Mouse (Mus musculus) cerebellum, adult 2 months (tissue): ENCODE results near the gene Pbx3. TPM values are rescaled to one million over a fixed set of nuclear protein-coding genes. Genes with fewer than 3 reads are reported as not detected.

Experiments
- DNase-seq, 2 experiments: peaks; one replicate each; pipeline ENCODE4 v3.0.0; 2021
- H3K27ac ChIP-seq: fragments of 200-500 bp; 2 replicates; pipeline ENCODE4 v1.5.1; 2012; ENCODE audit warnings: low read length, control low read depth, inconsistent platforms; ENCODE audit not compliant: insufficient read depth
- H3K27me3 ChIP-seq: fragments of 200-500 bp; 2 replicates; pipeline ENCODE4 v1.6.1; 2012; ENCODE audit warnings: inconsistent platforms, mild to moderate bottlenecking, low read length, moderate library complexity; ENCODE audit not compliant: control insufficient read depth, insufficient read depth
- H3K4me1 ChIP-seq: fragments of 200-500 bp; 2 replicates; pipeline ENCODE4 v1.6.1; 2011; ENCODE audit warnings: low read length; ENCODE audit not compliant: control insufficient read depth, insufficient read depth
- H3K4me3 ChIP-seq: fragments of 200-500 bp; replicated peaks from 2 replicates; pipeline ENCODE3; 2011; ENCODE audit warnings: mild to moderate bottlenecking, low read depth, low read length, control low read depth; ENCODE audit not compliant: insufficient read depth
- CTCF ChIP-seq: fragments of 200-500 bp; IDR thresholded peaks from 2 replicates; pipeline ENCODE4 v1.5.1; 2011; ENCODE audit warnings: low read depth, mild to moderate bottlenecking, control low read depth, low read length, moderate library complexity, borderline replicate concordance; ENCODE audit not compliant: insufficient read depth
- POLR2A ChIP-seq: fragments of 200-500 bp; IDR thresholded peaks from 2 replicates; pipeline ENCODE4 v1.6.1; 2011; ENCODE audit warnings: low read length, control low read depth, borderline replicate concordance; ENCODE audit not compliant: insufficient read depth
- WGBS: fragments of 180-500 bp; shearing (Covaris S2); methylation state at CpG from one replicate; pipeline ENCODE4 v1.1.7; 2018; 5-methylcytosine and 5-hydroxymethylcytosine counted together
- polyA plus RNA-seq: library from polyadenylated mRNA; depleted of rRNA; stranded (reverse); fragments of >200 nt; gene quantifications from 2 replicates; pipeline ENCODE4 v1.2.3, GENCODE M21; 2012

Gene Pbx3
- polyA plus RNA-seq, 1 experiment: 32.0 TPM

DNA sequence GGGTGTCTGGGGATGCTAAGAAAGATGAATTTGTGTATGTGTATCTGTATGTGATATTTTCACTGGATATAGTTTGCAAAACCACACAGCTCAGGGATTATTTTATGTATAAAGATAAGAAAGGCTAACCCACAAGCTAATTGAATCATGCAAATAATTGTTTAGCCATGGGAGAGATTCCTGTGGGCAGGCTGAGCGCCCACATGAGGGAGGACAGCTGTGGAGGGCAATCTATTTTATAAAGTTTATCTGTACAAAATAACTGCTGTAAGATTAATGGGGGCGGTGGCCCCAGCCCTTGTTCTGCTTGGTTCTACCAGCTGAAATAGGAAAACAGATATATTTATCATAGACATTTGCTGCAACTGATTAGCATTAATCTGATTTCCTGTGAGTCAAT lies 202.5 kb downstream of the Pbx3 start:
- no peak overlapping the region for H3K27ac ChIP-seq
- H3K4me1 ChIP-seq: no peaks in the 10 kb centered on the region
- no peak for TF ChIP-seq CTCF
- DNase-seq: no peak
- 96% methylated on average over 2 of the region's 2 CpGs for WGBS
- H3K27me3 ChIP-seq: no peaks in the 10 kb centered on the region
- no peak overlapping the region for H3K4me3 ChIP-seq

DNA sequence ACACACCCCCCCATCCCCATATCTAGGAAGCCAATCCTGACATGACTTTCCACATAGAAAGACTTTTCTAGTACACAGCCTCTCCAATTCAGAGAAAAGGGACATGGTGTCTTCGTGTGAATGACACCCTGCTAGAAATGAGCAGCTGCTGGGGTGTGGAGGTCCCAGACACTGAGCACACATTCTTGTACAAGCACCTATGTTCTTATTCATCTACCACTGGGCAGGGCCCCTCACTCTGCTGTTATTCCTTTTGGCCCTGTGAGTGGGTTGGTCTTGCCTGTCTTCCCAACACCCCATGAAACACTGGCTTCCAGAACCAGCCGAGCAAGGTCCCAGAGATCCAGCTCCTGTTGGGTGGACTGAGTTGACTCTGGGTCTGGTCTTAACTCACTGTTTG lies 203.3 kb downstream of the Pbx3 start:
- H3K27me3 ChIP-seq: no peaks in the 10 kb centered on the region
- no peaks in the 10 kb centered on the region for H3K4me1 ChIP-seq
- H3K27ac ChIP-seq: no peak overlapping the region
- TF ChIP-seq POLR2A: no peak
- no peak for TF ChIP-seq CTCF
- 98% methylated on average over 2 of the region's 2 CpGs for WGBS
- no peak for DNase-seq
- H3K4me3 ChIP-seq: no peak overlapping the region

DNA sequence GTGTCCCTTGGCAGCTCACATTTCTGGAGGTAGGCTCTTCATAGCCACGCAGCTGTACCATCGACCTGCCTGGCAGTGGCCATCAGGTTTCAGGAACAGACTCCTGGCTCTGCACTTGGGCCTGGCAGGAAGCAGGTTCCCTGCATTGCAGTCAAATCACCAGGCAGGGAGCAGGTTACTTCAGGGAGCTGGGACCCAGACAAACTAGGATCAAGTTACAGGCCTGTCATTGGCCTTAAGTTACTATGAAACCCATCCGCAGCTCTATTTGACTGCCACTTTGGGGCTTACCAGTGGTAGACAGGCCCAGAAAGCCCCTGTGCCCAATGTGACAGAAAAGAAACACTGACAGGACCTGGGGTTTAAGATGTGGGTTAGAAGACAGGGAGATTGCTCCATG lies 204.8 kb downstream of the Pbx3 start:
- Histone ChIP-seq H3K4me1 (no peaks in the 10 kb centered on the region), H3K4me3 (no peak overlapping the region), H3K27ac (no peak overlapping the region), H3K27me3 (no peaks in the 10 kb centered on the region)
- no peak for TF ChIP-seq CTCF
- no peak for TF ChIP-seq POLR2A
- DNase-seq: no peak
- 54% methylated on average over 3 of the region's 3 CpGs for WGBS

DNA sequence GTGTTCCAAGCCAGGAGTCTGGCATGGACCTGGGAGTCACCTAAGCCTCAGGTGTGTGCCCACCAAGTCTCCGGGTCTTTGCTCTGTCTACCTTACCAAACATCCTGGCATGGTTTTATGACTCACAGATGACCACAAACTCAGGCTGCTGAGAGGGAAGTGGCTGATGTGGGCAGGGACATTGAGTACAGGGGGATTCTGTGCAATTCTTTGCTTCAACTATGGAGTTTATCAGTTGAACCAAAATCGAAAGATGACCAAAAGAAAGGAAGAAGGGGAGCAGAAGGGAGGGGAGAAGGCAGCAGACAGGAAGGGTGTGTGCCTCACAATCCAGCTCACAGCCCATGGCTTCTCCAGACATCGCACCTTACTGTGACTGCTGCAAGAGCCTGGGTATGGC lies 210.5 kb downstream of the Pbx3 start:
- 79% methylated on average over 3 of the region's 3 CpGs for whole genome bisulfite sequencing
- TF ChIP-seq CTCF: no peak
- TF ChIP-seq POLR2A: no peak
- no peak for DNase-seq

DNA sequence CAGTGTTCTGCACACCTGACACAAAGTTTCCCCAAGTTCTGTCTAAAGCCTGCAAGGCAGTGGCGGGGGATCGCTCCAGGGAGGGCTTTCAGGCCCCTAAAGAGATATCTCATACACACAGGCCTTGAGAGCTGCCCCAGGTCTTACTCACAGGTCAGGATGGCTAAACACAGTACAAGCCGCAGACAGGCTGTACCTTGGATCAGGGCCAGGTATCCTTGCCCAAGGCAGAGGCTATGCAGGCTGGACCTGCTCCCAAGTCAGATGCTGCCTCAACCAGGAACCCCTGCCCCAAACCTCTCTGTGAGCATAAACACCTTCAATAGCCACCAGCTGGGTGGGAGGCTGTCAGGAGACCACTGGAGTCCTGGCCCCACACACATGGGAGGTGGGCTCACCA lies 215.2 kb downstream of the Pbx3 start:
- H3K27me3 ChIP-seq: no peaks in the 10 kb centered on the region
- TF ChIP-seq POLR2A: no peak
- no peak for TF ChIP-seq CTCF
- no peak overlapping the region for H3K4me3 ChIP-seq
- WGBS: 75% methylated on average over 3 of the region's 3 CpGs
- no peaks in the 10 kb centered on the region for H3K4me1 ChIP-seq
- H3K27ac ChIP-seq: no peak overlapping the region
- DNase-seq: no peak

More for the DNA sequence above, 210.5 kb downstream of the Pbx3 start:
- Histone ChIP-seq H3K27me3 (no peaks in the 10 kb centered on the region), H3K27ac (no peak overlapping the region), H3K4me1 (no peaks in the 10 kb centered on the region), H3K4me3 (no peak overlapping the region)

DNA sequence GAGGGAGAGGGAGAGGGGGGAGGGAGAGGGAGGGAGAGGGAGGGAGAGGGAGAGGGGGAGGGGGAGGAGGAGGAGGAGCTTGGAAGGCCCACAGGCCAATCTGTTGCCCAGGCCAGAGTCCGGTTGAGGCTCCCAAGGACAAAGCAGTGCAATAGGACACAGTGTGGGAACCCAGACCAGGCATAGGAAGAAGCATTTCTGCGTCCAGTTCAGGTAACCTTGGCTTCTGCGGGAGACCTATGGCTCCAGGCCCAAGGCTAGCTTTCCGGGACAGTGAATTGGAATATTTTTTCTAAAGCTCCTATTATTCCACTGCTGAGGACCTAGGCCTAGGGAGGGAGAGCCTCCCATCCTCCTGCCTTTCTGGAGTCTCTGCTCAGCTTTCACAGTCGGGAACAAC lies 218.1 kb downstream of the Pbx3 start:
- 56% methylated on average over 5 of the region's 5 CpGs for WGBS

DNA sequence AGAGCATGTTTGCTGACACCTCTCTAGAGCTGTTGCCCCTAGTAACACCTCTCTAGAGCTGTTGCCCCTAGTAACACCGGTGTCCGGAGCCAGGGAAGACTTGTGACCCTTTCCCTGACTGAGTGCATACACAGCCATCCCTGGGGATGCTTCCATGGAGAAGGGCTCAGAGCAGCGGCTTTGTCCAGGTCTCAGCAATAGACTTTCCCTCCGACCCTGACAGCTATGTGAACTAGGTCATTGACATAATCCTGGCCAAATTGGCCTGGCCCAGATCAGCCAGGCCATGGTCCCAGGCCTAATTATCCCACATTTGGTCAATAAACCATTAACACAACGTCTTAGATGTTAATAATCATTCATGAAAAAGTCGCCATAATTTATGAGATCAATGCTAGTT lies 219.6 kb downstream of the Pbx3 start:
- no peak for DNase-seq
- no peaks in the 10 kb centered on the region for H3K4me1 ChIP-seq
- H3K4me3 ChIP-seq: no peak overlapping the region
- TF ChIP-seq POLR2A: no peak
- TF ChIP-seq CTCF: no peak
- H3K27me3 ChIP-seq: no peaks in the 10 kb centered on the region
- 79% methylated on average over 6 of the region's 6 CpGs for WGBS
- H3K27ac ChIP-seq: no peak overlapping the region

More for the DNA sequence above, 218.1 kb downstream of the Pbx3 start:
- H3K27ac ChIP-seq: no peak overlapping the region
- DNase-seq: no peak
- no peak overlapping the region for H3K4me3 ChIP-seq
- no peaks in the 10 kb centered on the region for H3K27me3 ChIP-seq
- no peak for TF ChIP-seq CTCF
- TF ChIP-seq POLR2A: no peak
- H3K4me1 ChIP-seq: no peaks in the 10 kb centered on the region

DNA sequence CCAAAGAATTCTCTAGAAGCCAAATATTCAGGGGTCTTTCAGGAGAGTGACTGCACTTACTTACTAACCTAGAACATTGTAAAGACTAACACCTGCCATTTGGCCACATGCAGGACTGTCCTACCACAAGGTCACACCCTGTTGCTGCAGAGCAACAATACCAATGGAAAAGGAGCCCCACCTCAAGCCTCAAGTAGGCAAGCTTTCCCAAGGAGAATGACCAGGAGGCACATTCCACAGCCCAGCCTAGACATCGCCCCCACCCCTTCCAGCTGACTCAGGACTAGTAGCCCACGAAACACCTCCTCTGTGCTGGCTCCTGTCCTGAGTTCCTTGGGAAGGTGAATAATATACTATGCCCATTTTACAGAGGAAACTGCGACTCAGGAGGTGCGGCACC lies 222.4 kb downstream of the Pbx3 start:
- TF ChIP-seq POLR2A: no peak
- TF ChIP-seq CTCF: no peak
- WGBS: 92% methylated on average over 4 of the region's 4 CpGs
- DNase-seq: no peak

DNA sequence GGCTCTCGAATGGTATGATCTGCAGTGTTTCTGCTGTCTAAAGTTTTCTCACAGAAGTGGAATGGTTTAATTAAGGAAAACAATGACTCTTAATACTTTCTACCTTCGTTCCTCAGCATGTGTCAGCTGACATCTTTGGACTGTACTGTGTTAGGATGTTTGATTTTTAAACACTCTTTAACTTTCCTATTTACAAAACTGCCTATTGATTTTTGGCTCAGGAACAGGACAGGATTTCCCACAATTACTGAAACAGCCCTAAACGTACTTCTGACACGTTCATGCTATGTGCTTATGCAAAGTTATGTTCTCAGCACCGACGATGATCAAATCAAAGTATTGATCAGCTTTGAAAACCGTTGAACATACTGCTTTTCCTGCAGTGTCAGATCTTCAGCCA lies 224.7 kb downstream of the Pbx3 start:
- no peak for DNase-seq
- no peak overlapping the region for H3K27ac ChIP-seq
- TF ChIP-seq CTCF (no peak), POLR2A (no peak)
- H3K4me3 ChIP-seq: no peak overlapping the region
- 86% methylated on average over 7 of the region's 7 CpGs for WGBS
- H3K4me1 ChIP-seq: no peaks in the 10 kb centered on the region; the same call in 1 of the 2 replicates
- H3K27me3 ChIP-seq: no peaks in the 10 kb centered on the region

More for the DNA sequence above, 222.4 kb downstream of the Pbx3 start:
- no peaks in the 10 kb centered on the region; the same call in 1 of the 2 replicates for H3K4me1 ChIP-seq
- no peak overlapping the region for H3K4me3 ChIP-seq
- no peak overlapping the region for H3K27ac ChIP-seq
- H3K27me3 ChIP-seq: no peaks in the 10 kb centered on the region
